Mouse (Mus musculus): ENCODE measurements around the gene Cyp1a2. TPM values are rescaled to one million over a fixed set of nuclear protein-coding genes. Genes with fewer than 3 reads are reported as not detected.
A peak's percentile ranks its signal among the peaks of the same experiment; 100 is the strongest.

Gene Cyp1a2
- total RNA-seq, 2 experiments from 2014 or later: not detected

- intact Hi-C loops (cut with DNase I): no loop called here
- DNase-seq: no peak
These were observed 33.2 kb downstream of the Cyp1a2 start for GRCm38 (mm10) chr9:57650130-57650785.

DNA sequence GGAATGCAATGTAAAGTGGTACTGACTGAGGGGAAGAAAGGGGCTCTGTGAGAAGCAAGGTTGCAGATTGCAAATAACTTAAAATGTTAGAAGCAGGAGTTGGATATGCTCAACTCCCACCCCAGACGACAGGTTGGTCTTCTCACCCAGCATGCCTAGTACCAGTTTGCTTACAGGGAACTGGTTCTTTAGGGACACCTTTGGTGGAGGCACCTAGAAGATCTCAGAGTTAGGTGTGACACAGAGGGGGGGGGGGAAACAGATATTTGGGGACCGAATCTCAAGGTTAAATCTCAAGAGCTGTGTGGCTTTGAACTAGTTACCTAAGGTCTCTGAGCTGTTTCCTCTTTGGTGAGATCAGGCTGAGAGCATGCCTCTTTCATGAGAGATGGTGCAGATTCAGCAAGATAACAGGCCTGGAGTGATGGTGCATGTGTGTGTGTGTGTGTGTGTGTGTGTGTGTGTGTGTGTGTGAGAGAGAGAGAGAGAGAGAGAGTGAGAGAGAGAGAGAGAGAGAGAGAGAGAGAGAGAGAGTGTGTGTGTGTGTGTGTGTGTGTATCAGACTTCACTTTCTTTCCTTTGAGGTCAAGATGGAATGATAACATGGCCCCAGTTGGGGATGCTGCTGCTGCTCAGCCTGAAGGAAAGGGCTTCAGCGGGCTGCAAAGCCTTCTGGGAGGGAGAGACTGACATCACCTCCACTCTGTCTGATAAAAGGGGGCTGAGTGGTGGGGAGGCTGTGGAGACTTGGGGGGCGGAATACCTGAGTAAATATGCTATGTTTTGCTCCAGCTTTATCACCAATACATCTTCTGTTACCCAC is 36.0 kb downstream of the Cyp1a2 start:
- no peak for DNase-seq
- intact Hi-C loops (cut with DNase I): no loop called here

DNA sequence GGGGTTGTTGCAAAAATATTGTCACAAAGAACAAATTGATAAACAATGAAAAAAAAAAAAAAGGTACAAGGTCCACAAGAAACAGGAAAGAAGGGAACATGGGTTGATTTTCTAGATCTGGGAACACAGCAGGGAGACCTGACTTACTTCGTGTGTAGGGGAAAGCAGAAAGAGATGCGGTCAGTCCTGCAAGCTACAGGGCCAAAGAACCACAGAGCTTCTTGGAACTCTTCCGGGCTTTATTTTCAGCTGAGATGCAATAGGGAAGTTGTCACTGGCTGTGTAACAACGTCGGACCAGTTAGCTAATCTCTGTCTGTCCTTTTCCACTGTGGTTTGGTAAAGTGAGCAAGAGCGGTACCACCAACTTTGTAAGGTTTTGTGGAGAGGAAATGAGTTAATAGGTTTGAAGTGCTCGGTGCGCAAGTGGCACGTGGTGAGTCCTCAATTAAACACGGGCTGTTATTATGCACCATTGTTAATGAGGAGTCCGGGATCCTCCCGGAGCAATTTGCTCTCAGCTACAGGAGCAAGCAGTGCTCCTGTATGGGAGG is 36.9 kb downstream of the Cyp1a2 start:
- intact Hi-C loops (cut with DNase I): no loop called here
- no peak for DNase-seq

- DNase-seq: peak; percentile 96
These were observed 38.3 kb downstream of the Cyp1a2 start for GRCm38 (mm10) chr9:57644944-57645893.

GRCm38 (mm10) chr9:57644442-57644943 is 39.0 kb downstream of the Cyp1a2 start:
- no peak for DNase-seq
- intact Hi-C loops (cut with DNase I): loop anchor here (2.0 kb wide), 1 partner anchor 56 kb away; the partner anchor contains the start of gene Ulk3

More at GRCm38 (mm10) chr9:57644944-57645893, 38.3 kb downstream of the Cyp1a2 start:
- intact Hi-C loops (cut with DNase I): loop anchor here (1.0 to 2.0 kb wide), 2 partner anchors 16 to 56 kb away; partner anchors contain the start of gene Ulk3

- intact Hi-C loops (cut with DNase I): loop anchor here (2.0 kb wide), 1 partner anchor 55 kb away; the partner anchor contains the start of gene Ulk3
- DNase-seq: no peak
These were observed 39.7 kb downstream of the Cyp1a2 start for GRCm38 (mm10) chr9:57643856-57644180.

DNA sequence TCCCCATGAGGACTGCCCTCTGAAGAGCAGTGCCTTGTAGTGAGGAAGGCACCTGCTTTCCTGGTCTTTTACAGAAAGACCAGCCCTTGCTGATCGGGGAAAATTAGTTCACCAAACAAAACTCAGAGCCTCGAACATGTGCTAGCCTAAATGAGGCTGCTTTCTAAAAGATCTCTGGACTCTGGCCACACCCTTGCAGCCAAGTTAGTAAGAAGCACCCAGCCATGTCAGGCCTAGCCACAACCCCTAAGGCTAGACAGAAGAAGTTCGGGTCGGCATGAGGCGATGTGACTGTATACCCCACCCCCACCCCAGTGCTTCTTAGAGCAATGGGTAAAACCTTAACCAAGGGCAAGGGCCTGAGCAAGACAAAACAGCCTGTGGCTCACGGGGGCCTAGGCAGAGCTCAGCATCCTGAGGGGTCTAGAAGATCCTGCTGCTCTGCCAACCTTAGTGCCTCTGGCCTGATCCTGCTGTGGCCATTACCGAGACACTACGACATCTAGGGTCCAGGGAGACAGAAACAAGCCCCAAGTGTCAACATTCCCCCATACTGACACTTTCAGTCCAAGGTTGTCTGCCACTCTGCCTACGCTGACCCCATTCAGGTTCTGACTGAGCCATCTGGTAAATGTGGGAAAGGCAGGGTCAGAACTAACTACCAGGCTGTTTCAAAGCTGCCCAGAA is 40.2 kb downstream of the Cyp1a2 start:
- intact Hi-C loops (cut with DNase I): no loop called here
- DNase-seq: no peak

GRCm38 (mm10) chr9:57641775-57642550 is 41.5 kb downstream of the Cyp1a2 start:
- intact Hi-C loops (cut with DNase I): no loop called here
- no peak for DNase-seq

DNA sequence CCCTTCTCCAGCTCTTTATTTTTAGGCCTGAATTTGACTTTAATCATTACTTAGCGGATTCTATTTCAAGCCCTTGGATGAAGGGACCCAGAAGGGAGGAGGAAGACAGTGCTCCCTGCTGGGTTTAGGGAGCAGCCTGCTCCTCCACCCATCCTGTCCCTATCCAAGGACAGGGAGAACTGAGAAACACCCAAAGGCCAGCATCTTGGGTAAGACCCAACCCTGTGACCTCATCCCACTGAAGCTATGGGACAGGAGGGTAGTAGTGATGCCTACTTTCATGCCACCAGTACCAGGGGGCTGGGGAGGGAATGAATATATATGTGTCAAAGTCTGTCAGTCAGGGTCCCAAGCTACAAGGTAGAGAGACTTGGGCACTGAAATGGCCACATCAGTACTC is 42.5 kb downstream of the Cyp1a2 start:
- intact Hi-C loops (cut with DNase I): no loop called here
- DNase-seq: no peak

GRCm38 (mm10) chr9:57640384-57640783 is 43.1 kb downstream of the Cyp1a2 start:
- intact Hi-C loops (cut with DNase I): no loop called here
- peak; percentile 66 to 71 for DNase-seq

- intact Hi-C loops (cut with DNase I): no loop called here
- no peak for DNase-seq
These were observed 43.7 kb downstream of the Cyp1a2 start for GRCm38 (mm10) chr9:57639661-57640328.

GRCm38 (mm10) chr9:57638651-57639459 is 44.6 kb downstream of the Cyp1a2 start:
- no peak for DNase-seq

DNA sequence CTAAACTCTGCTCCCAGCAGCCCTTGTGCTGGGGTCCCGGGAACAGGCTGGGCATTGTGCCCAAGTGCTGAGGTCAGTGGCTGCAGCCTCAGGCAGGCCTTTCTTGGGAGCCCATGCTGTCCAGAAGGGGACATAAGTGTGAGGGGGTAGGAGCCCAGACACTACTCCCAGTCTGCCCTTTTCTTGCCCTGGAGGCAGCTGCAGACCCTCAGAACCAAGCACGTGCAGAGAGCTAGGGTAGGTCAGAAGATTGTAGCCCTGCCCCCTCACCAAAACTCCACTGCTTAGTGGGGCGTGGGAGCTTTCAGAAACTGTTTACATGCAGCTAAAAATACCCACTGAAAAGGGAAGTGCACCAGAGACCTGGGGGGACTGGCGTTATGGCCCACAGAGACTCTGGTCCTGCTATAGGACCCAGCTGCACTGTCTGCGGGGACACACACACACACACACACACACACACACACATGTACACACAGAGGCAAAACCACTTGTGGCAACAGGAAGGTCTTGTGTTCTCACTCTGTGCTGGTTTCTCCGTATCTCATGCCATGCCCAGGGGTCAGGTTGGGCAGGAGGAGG is 45.7 kb downstream of the Cyp1a2 start:
- intact Hi-C loops (cut with DNase I): no loop called here

More at GRCm38 (mm10) chr9:57638651-57639459, 44.6 kb downstream of the Cyp1a2 start:
- intact Hi-C loops (cut with DNase I): no loop called here

GRCm38 (mm10) chr9:57637272-57637671 is 46.2 kb downstream of the Cyp1a2 start:
- intact Hi-C loops (cut with DNase I): no loop called here

More for the DNA sequence above, 45.7 kb downstream of the Cyp1a2 start:
- peak; percentile 85 to 87 for DNase-seq

GRCm38 (mm10) chr9:57633481-57634024 is 50.0 kb downstream of the Cyp1a2 start:
- intact Hi-C loops (cut with DNase I): no loop called here
- no peak for DNase-seq

More at GRCm38 (mm10) chr9:57637272-57637671, 46.2 kb downstream of the Cyp1a2 start:
- no peak for DNase-seq

DNA sequence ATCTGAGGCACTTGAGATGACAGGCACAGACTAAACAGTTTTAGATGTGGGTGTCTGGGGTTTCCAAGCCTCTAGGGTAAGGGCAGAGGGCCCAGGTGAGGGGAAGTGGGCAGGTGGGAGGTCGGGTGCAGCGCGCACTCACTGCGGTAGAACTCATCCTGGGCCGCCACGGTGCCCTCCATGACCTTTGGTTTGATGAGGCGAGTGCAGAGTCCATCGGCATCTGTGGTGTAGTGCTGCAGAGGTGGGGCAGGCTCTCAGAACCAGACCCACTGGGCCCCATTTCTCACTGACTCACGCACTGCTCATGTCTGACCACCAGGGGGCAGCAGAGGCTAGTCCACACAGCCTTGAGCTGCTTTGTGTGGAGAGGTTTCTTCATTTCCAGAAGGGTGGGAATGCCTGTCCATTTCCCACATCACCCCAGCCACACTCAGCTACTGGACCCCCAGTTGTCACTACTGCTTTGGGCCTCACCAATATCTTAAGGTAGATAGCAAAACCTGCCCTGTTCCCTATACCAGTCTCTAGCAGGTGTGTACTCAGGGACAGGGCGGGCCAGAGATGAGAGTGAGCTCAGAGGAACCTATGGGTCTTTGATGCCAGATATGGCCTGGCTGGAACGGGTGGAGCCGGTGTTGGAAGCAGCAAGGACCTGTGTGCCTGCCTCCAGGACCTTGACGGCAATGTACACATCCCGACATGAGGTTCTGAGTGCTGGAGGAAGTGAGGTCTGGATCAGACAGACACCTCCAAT is 54.2 kb downstream of the Cyp1a2 start:
- DNase-seq: peak; percentile 81 to 91
- intact Hi-C loops (cut with DNase I): loop anchor here (1.0 kb wide), 2 partner anchors 16 to 26 kb away; no protein-coding TSS in a partner anchor
